Mouse (Mus musculus) embryonic facial prominence, embryonic 12.5 days (tissue): Measurements from ENCODE around the gene Tmem238l. TPM values are rescaled to one million over a fixed set of nuclear protein-coding genes. Genes with fewer than 3 reads are reported as not detected.

ENCODE experiments used
- ATAC-seq: fragments of 200-750 bp; cut with Nextera tagmentation; 2 replicates; pipeline ENCODE4 v1.8.0; 2017; ENCODE audit not compliant: insufficient number of reproducible peaks, insufficient read depth, low FRiP score, low TSS enrichment
- H3K27ac ChIP-seq: fragments of 300-500 bp; sonication (generic); 2 replicates; pipeline ENCODE4 v1.5.1; 2016; ENCODE audit warnings: mild to moderate bottlenecking
- H3K27me3 ChIP-seq: fragments of 300-500 bp; sonication (generic); 2 replicates; pipeline ENCODE4 v1.6.1; 2016; ENCODE audit warnings: mild to moderate bottlenecking, moderate library complexity
- H3K36me3 ChIP-seq: fragments of 300-500 bp; sonication (generic); 2 replicates; pipeline ENCODE4 v1.6.1; 2016; ENCODE audit warnings: mild to moderate bottlenecking
- H3K4me1 ChIP-seq: fragments of 300-500 bp; sonication (generic); 2 replicates; pipeline ENCODE4 v1.6.1; 2016
- H3K4me2 ChIP-seq: fragments of 300-500 bp; sonication (generic); replicated peaks from 2 replicates; pipeline ENCODE4 v1.6.1; 2016; ENCODE audit warnings: mild to moderate bottlenecking, moderate library complexity
- H3K4me3 ChIP-seq: fragments of 300-500 bp; sonication (generic); 2 replicates; pipeline ENCODE4 v1.5.1; 2016; ENCODE audit warnings: mild to moderate bottlenecking
- H3K9ac ChIP-seq: fragments of 300-500 bp; sonication (generic); 2 replicates; pipeline ENCODE4 v1.6.1; 2016; ENCODE audit warnings: mild to moderate bottlenecking, moderate library complexity
- H3K9me3 ChIP-seq: fragments of 300-500 bp; sonication (generic); 2 replicates; pipeline ENCODE4 v1.6.1; 2016; ENCODE audit warnings: mild to moderate bottlenecking, moderate library complexity
- WGBS: fragments of 180-500 bp; shearing (Covaris S2); methylation state at CpG from one replicate; pipeline ENCODE4 v1.1.7; 2016; 5-methylcytosine and 5-hydroxymethylcytosine counted together
- polyA plus RNA-seq: library from polyadenylated mRNA; unstranded; fragments of >200 nt; fragmentation: Nextera tagmentation; extraction: Ambion mirVana; gene quantifications from 2 replicates; pipeline ENCODE4 v1.2.1, GENCODE M21; 2016

Gene Tmem238l
- polyA plus RNA-seq, 1 experiment from 2014 or later, result not detected

- H3K9me3 ChIP-seq, result no peaks in the 10 kb centered on the region
- no peak overlapping the region for H3K4me2 ChIP-seq
- no peaks in the 10 kb centered on the region for H3K27me3 ChIP-seq
- no peak for ATAC-seq
- H3K4me3 ChIP-seq, result no peak overlapping the region
- no peak overlapping the region for H3K27ac ChIP-seq
- no peak overlapping the region for H3K9ac ChIP-seq
- WGBS, result 67% methylated on average over 2 of the region's 2 CpGs
- no peaks in the 10 kb centered on the region for H3K36me3 ChIP-seq
- no peaks in the 10 kb centered on the region for H3K4me1 ChIP-seq
Observed at GRCm38 (mm10) chr11:66945224-66945767, 11.1 kb upstream of the Tmem238l start.

DNA sequence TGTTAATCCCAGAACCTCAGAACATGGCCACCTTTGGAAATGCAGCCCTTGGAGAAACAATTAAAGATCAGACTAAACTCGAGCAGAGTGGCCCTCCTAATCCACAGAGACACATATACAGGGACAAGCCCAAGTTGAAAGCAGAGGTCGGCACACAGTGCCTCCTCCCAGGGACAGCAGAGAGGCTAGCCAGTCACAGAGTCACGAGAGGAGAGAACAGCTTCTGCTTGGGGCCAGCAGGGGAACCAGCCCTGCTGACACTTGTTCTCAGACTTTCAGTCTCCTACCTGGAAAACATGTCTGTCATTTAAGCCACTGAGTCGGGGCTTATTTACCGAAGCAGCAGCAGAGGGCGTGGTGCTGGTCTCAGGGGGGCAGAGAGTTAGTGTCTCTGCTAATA, 9.9 kb upstream of the Tmem238l start:
- Histone ChIP-seq H3K4me1 (no peaks in the 10 kb centered on the region), H3K27me3 (no peaks in the 10 kb centered on the region), H3K27ac (no peak overlapping the region), H3K4me3 (no peak overlapping the region), H3K9me3 (no peaks in the 10 kb centered on the region), H3K36me3 (no peaks in the 10 kb centered on the region), H3K4me2 (no peak overlapping the region), H3K9ac (no peak overlapping the region)
- ATAC-seq, result no peak
- WGBS, result 65% methylated on average over 6 of the region's 6 CpGs

DNA sequence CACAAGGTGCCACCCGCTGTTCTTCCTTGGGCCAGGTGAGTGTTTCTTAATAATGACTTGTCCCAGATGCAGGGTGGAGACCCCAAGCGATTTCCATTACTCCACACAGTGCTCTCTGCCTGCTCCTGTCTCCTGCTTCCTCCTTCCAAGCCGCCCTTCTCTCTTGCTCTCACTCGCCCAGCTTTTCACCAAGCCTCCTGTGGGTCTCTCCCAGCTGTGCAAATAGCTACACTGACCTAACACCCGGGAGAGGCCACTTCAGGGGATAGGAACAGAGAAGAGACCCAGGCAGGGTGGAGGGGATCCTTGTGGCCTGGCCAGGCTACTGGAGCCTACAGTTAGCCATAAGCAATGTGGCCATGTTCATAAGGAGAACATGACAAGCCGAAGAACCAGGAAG, 9.5 kb upstream of the Tmem238l start:
- H3K9me3 ChIP-seq, result no peaks in the 10 kb centered on the region
- H3K9ac ChIP-seq, result no peak overlapping the region
- no peak overlapping the region for H3K27ac ChIP-seq
- no peak for ATAC-seq
- 73% methylated on average over 6 of the region's 6 CpGs for WGBS
- H3K4me3 ChIP-seq, result no peak overlapping the region
- H3K4me2 ChIP-seq, result no peak overlapping the region
- H3K27me3 ChIP-seq, result no peaks in the 10 kb centered on the region
- H3K36me3 ChIP-seq, result no peaks in the 10 kb centered on the region
- no peaks in the 10 kb centered on the region for H3K4me1 ChIP-seq

GRCm38 (mm10) chr11:66960797-66961196, 4.4 kb downstream of the Tmem238l start:
- WGBS, result 73% methylated on average over 1 of the region's 1 CpGs
- no peaks in the 10 kb centered on the region for H3K36me3 ChIP-seq
- no peak overlapping the region for H3K9ac ChIP-seq
- H3K4me1 ChIP-seq, result no peaks in the 10 kb centered on the region
- no peaks in the 10 kb centered on the region for H3K27me3 ChIP-seq
- no peak overlapping the region for H3K4me2 ChIP-seq
- H3K4me3 ChIP-seq, result no peak overlapping the region
- no peaks in the 10 kb centered on the region for H3K9me3 ChIP-seq
- H3K27ac ChIP-seq, result no peak overlapping the region
- ATAC-seq, result no peak

DNA sequence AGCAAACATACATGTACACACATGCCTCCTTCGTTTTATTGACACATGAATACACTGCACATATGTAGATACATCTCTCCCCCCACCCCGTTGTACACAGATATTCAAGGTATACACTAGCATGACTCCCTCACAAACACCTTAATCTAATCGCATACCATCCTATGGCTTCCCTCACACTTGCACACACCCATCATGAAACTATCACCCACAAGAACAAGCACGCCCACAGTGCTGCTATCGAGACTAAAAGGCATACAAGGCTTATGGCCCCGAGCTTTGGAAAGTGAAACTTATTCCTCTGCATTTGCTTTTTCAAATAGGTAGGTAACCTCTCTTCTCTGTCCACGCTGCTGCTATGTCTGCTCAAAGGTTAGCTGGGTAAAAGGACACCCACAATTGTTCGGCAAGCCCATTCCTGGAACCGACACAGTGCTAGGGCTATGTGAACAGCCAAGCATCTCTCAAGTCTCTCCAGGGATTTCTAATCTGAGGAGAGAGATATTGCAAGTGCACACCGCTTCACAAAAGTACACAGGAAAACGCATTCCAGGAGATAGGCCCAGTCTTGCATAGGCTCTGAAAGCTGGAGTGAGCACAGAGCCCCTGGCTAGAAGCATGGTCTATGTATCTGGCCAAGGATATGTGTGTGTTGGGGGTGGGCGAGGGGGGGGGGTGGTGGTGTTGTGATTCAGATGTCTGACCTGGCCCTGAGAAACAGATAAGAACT, 5.2 kb downstream of the Tmem238l start:
- 87% methylated on average over 12 of the region's 12 CpGs for WGBS
- H3K27ac ChIP-seq, result no peak overlapping the region

DNA sequence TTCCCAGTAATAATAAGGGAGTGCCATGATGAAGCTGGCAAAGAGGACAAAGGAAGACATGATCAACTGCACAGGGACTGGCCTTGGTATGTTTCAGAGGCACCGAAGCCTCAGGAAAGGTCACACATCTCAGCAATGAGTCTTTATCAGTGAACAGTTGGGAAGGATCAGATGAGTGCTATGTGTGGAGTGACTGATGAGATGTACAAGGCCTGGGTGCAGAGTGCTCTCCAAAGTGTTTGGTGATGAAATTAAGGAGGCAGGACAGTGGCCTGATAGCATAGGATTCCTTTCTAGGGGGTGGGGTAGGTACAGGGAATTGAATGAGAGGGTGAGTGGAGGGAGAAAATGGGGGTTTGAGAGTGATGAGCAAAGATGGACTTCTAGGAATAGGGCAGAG, 7.0 kb downstream of the Tmem238l start:
- Histone ChIP-seq H3K4me3 (no peak overlapping the region), H3K36me3 (no peaks in the 10 kb centered on the region), H3K9me3 (no peaks in the 10 kb centered on the region), H3K27me3 (no peaks in the 10 kb centered on the region), H3K27ac (no peak overlapping the region), H3K4me2 (no peak overlapping the region), H3K9ac (no peak overlapping the region), H3K4me1 (no peaks in the 10 kb centered on the region)
- 90% methylated on average over 1 of the region's 1 CpGs for WGBS
- ATAC-seq, result no peak

More for the DNA sequence above, 5.2 kb downstream of the Tmem238l start:
- H3K27me3 ChIP-seq, result no peaks in the 10 kb centered on the region
- H3K4me2 ChIP-seq, result no peak overlapping the region
- no peaks in the 10 kb centered on the region for H3K4me1 ChIP-seq
- no peaks in the 10 kb centered on the region for H3K9me3 ChIP-seq
- no peak overlapping the region for H3K9ac ChIP-seq
- no peak overlapping the region for H3K4me3 ChIP-seq
- ATAC-seq, result no peak
- no peaks in the 10 kb centered on the region for H3K36me3 ChIP-seq

- Histone ChIP-seq H3K9ac (no peak overlapping the region), H3K27me3 (no peaks in the 10 kb centered on the region), H3K27ac (no peak overlapping the region), H3K4me1 (no peaks in the 10 kb centered on the region), H3K9me3 (no peaks in the 10 kb centered on the region), H3K4me2 (no peak overlapping the region), H3K36me3 (no peaks in the 10 kb centered on the region), H3K4me3 (no peak overlapping the region)
- ATAC-seq, result no peak
- WGBS, result 12% methylated on average over 7 of the region's 7 CpGs
Observed at GRCm38 (mm10) chr11:66966500-66967116, 10.2 kb downstream of the Tmem238l start.

GRCm38 (mm10) chr11:66968575-66968974, 12.1 kb downstream of the Tmem238l start:
- Histone ChIP-seq H3K4me1 (no peaks in the 10 kb centered on the region), H3K27me3 (no peaks in the 10 kb centered on the region), H3K9ac (no peak overlapping the region), H3K36me3 (no peaks in the 10 kb centered on the region), H3K4me2 (no peak overlapping the region), H3K27ac (no peak overlapping the region), H3K4me3 (no peak overlapping the region), H3K9me3 (no peaks in the 10 kb centered on the region)
- 90% methylated on average over 1 of the region's 1 CpGs for WGBS
- ATAC-seq, result no peak

GRCm38 (mm10) chr11:66973507-66973906, 17.1 kb downstream of the Tmem238l start:
- H3K27ac ChIP-seq, result no peak overlapping the region
- peaks cover 13% of the 10 kb centered on the region; the same call in 1 of the 2 replicates for H3K9me3 ChIP-seq
- 86% methylated on average over 3 of the region's 3 CpGs for WGBS
- H3K9ac ChIP-seq, result no peak overlapping the region
- no peaks in the 10 kb centered on the region for H3K27me3 ChIP-seq
- H3K36me3 ChIP-seq, result no peaks in the 10 kb centered on the region
- ATAC-seq, result no peak
- H3K4me3 ChIP-seq, result no peak overlapping the region
- H3K4me1 ChIP-seq, result no peaks in the 10 kb centered on the region
- no peak overlapping the region for H3K4me2 ChIP-seq

DNA sequence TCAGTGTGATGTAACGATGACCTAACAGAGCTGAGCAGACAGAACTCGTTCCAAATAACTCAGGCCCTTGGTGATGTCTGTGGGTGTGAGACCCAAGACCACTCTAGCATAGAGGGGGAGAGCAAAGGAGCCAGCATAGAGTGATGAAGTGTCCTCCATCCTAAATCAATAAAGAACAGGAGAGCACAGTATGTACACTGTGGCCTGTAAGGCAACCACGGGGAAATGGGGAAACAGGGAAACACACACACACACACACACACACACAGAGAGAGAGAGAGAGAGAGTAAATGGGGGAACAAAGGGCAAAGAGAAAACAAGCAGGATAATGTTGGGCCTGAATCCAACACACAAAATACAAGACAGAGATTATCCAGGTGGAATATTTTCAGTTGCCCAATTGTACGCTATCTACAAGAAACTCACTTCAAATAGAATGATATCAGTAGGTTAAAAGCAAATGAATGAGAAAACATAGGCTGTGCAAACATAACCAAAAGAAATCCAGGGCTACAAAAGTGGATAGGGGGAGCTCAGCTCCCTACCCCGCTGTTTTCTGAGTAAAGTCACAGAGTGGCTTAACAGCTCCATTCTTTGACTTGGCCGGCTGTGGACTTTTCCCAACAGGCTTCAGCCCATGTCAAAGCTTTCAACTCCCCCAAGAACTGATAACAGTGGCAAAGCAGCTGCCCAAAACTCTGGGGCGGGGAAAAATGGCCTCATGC, 19.3 kb downstream of the Tmem238l start:
- Histone ChIP-seq H3K4me1 (no peaks in the 10 kb centered on the region), H3K36me3 (no peaks in the 10 kb centered on the region), H3K4me3 (no peak overlapping the region), H3K27ac (no peak overlapping the region), H3K27me3 (no peaks in the 10 kb centered on the region), H3K9ac (no peak overlapping the region), H3K4me2 (no peak overlapping the region), H3K9me3 (peaks cover 13% of the 10 kb centered on the region; the same call in 1 of the 2 replicates)
- 87% methylated on average over 7 of the region's 7 CpGs for WGBS
- ATAC-seq, result no peak

DNA sequence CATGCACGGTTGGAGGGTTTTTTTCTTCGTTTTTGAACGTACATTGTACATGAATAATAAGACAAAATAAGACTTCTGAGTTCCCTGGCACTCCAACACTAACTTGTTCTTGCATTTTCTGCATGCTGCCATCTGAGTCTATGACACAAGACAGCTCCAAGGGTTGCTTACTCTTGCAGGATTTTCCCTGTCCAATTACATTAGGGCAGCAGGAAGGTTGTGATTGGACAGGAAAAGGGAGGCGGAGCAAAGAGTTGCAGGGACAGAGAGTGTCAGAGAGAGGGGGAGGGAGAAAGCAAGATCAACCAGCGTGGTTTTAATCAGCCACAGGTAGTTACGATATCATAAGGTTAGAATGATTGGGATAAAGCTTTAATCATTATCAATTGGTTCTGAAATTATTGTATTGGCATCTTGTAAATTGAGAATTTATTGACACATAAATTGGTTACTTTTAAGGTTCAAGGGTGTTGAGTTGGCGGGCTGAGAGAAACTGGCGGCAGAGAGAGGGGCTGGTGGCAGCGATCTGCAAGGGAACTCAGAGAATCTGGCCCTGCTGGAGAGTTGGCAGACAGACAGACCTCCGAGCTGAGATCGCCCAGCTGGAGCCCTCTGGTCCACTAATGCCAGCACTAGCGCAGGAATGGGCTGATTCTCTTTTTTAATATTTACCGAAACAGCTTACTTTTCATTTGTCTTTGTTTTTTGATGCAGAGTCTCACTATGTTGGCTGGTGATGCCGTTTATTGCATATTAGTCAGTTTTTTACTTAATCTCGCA, 25.1 kb downstream of the Tmem238l start:
- no peak overlapping the region for H3K9ac ChIP-seq
- ATAC-seq, result no peak
- 75% methylated on average over 15 of the region's 15 CpGs for WGBS

More for the DNA sequence above, 25.1 kb downstream of the Tmem238l start:
- Histone ChIP-seq H3K4me2 (no peak overlapping the region), H3K4me3 (no peak overlapping the region), H3K27me3 (no peaks in the 10 kb centered on the region), H3K27ac (no peak overlapping the region), H3K9me3 (no peaks in the 10 kb centered on the region), H3K4me1 (peaks cover 19% of the 10 kb centered on the region), H3K36me3 (no peaks in the 10 kb centered on the region)
